Mouse (Mus musculus) midbrain, embryonic 14.5 days (tissue): ENCODE measurements around the gene Sema5a. TPM values are rescaled to one million over a fixed set of nuclear protein-coding genes. Genes with fewer than 3 reads are reported as not detected.
A peak's percentile ranks its signal among the peaks of the same experiment; 100 is the strongest.

Source experiments
- ATAC-seq: fragments of 200-750 bp; cut with Nextera tagmentation; 2 replicates; pipeline ENCODE4 v1.8.0; 2017; ENCODE audit warnings: moderate number of reproducible peaks, moderate library complexity; ENCODE audit not compliant: low FRiP score, low TSS enrichment
- DNase-seq: peaks from one replicate; pipeline ENCODE4 v3.0.0-alpha.2; 2015
- H3K27ac ChIP-seq: fragments of 300-500 bp; sonication (generic); replicated peaks from 2 replicates; pipeline ENCODE4 v1.5.1; 2014; ENCODE audit warnings: mild to moderate bottlenecking, low read depth, low read length, moderate library complexity
- H3K27me3 ChIP-seq: fragments of 300-500 bp; sonication (generic); 2 replicates; pipeline ENCODE4 v1.6.1; 2014; ENCODE audit warnings: low read length, control low read depth, mixed read lengths; ENCODE audit not compliant: control insufficient read depth, insufficient read depth
- H3K36me3 ChIP-seq: fragments of 300-500 bp; sonication (generic); 2 replicates; pipeline ENCODE4 v1.6.1; 2014; ENCODE audit warnings: low read length, control low read depth; ENCODE audit not compliant: control insufficient read depth, insufficient read depth
- H3K4me1 ChIP-seq: fragments of 300-500 bp; sonication (generic); 2 replicates; pipeline ENCODE4 v1.6.1; 2014; ENCODE audit warnings: mild to moderate bottlenecking, antibody characterized with exemption, low read length, control low read depth; ENCODE audit not compliant: control insufficient read depth, insufficient read depth
- H3K4me2 ChIP-seq: fragments of 300-500 bp; sonication (generic); 2 replicates; pipeline ENCODE4 v1.6.1; 2014; ENCODE audit warnings: mild to moderate bottlenecking, low read length, moderate library complexity
- H3K4me3 ChIP-seq: fragments of 300-500 bp; sonication (generic); replicated peaks from 2 replicates; pipeline ENCODE4 v1.5.1; 2014; ENCODE audit warnings: low read depth, low read length
- H3K9ac ChIP-seq: fragments of 300-500 bp; sonication (generic); replicated peaks from 2 replicates; pipeline ENCODE4 v1.6.1; 2014; ENCODE audit warnings: mild to moderate bottlenecking, low read length, moderate library complexity
- H3K9me3 ChIP-seq: fragments of 300-500 bp; sonication (generic); 2 replicates; pipeline ENCODE4 v1.6.1; 2016; ENCODE audit warnings: low read length, control low read depth, mixed read lengths; ENCODE audit not compliant: control insufficient read depth
- WGBS: fragments of 180-500 bp; shearing (Covaris S2); extraction: QIAGEN DNeasy Blood & Tissue Kit; methylation state at CpG from one replicate; pipeline ENCODE4 v1.1.7; 2014; 5-methylcytosine and 5-hydroxymethylcytosine counted together
- polyA plus RNA-seq: library from polyadenylated mRNA; unstranded; fragments of >200 nt; fragmentation: Nextera tagmentation; extraction: Ambion mirVana; gene quantifications from 2 replicates; pipeline ENCODE4 v1.2.1, GENCODE M21; 2014

The Sema5a gene
- polyA plus RNA-seq, 1 experiment from 2014 or later = 6.1 TPM

DNA sequence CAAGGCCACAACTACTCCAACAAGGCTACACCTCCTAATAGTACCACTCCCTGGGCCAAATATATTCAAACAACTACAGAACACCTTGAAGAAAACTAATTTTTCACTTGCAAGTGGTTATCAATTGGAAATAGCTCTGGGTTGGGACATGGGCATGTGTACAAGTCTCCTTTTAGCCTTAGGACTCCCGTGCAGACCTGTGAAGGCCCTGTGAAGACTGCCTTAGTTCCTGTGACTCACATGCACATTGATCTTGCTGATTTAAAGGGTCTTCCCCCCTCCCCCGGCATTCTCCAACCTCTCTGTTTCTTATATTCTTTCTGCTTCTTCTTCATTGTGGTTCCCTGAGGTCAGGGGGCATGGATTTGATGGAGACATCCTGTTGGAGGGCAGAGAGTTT, 161.8 kb downstream of the Sema5a start:
- ATAC-seq = no peak
- Histone ChIP-seq H3K27me3 (no peaks in the 10 kb centered on the region), H3K27ac (no peak overlapping the region), H3K4me1 (no peaks in the 10 kb centered on the region), H3K9ac (no peak overlapping the region), H3K4me3 (no peak overlapping the region), H3K9me3 (no peaks in the 10 kb centered on the region), H3K36me3 (no peaks in the 10 kb centered on the region), H3K4me2 (no peak overlapping the region)
- DNase-seq = no peak
- 90% methylated on average over 2 of the region's 2 CpGs for WGBS

DNA sequence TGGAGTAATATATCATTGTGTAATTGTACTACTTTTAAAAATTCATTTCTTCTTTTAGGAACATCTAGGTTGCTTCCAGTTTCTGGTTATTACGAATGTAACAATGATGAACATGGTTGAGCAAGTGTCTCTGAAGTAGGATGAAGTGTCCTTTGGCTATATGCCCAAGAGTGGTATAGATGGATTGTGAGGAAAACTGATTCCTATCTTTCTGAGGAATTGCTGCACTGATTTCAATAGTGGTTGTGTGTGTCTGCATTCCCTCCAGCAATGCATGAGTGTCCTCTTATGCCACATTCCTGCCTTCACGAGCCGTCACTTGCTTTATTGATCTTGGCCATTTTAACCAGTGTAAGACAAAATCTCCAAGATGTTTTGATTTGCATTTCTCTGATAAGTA, 163.2 kb downstream of the Sema5a start:
- no peak overlapping the region for H3K4me3 ChIP-seq
- H3K9me3 ChIP-seq = no peaks in the 10 kb centered on the region
- DNase-seq = no peak
- H3K9ac ChIP-seq = no peak overlapping the region
- 96% methylated on average over 3 of the region's 3 CpGs for WGBS
- no peaks in the 10 kb centered on the region for H3K36me3 ChIP-seq
- no peak for ATAC-seq
- no peaks in the 10 kb centered on the region for H3K27me3 ChIP-seq
- no peak overlapping the region for H3K27ac ChIP-seq
- no peak overlapping the region for H3K4me2 ChIP-seq
- H3K4me1 ChIP-seq = no peaks in the 10 kb centered on the region

DNA sequence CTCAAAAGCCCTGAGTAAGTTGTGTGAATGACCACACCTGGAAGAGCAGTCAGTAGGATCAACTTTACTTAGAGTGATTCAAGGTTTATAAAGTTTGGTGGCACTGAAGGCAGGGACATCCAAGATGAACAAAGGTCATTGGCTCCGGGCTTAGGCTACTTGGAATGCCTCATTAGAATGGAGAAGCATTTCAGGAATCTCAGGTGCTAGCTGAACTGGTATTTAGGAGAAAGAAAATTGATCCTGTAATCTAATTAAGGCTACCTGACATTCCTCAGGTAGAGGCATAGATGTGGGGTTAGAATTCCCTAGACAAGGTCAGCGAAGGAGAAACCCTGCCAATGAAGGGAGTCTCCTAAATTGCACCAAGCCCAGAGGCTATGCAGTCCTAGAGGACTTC, 171.7 kb downstream of the Sema5a start:
- Histone ChIP-seq H3K4me2 (no peak overlapping the region), H3K9ac (no peak overlapping the region), H3K9me3 (no peaks in the 10 kb centered on the region), H3K4me3 (no peak overlapping the region), H3K36me3 (no peaks in the 10 kb centered on the region), H3K27ac (no peak overlapping the region), H3K27me3 (no peaks in the 10 kb centered on the region), H3K4me1 (no peaks in the 10 kb centered on the region)
- DNase-seq (no peak), ATAC-seq (no peak)
- 93% methylated on average over 2 of the region's 2 CpGs for WGBS

DNA sequence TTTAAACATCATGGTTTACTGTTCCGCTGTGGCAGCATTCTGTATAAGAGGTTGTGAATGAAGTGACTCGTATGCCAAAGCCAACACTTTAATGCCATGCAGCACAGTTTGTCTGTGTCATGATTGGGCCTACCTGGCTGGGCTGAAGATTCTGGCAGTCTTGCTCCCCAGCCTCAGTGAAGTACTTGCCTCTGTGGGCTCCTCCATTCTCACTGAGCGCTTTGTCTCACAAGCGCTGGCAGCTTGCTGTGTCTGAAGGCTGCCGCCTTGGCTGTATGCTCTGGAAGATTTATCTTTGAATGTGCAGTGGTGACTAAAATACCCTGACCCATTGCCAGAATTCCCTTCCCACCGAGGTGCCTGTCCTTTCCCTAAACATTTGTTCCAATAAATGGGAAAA, 178.0 kb downstream of the Sema5a start:
- H3K27me3 ChIP-seq = no peaks in the 10 kb centered on the region
- H3K9me3 ChIP-seq = no peaks in the 10 kb centered on the region
- no peaks in the 10 kb centered on the region for H3K4me1 ChIP-seq
- no peak for ATAC-seq
- H3K4me3 ChIP-seq = no peak overlapping the region
- DNase-seq = no peak
- H3K4me2 ChIP-seq = no peak overlapping the region
- no peak overlapping the region for H3K9ac ChIP-seq
- H3K27ac ChIP-seq = no peak overlapping the region
- no peaks in the 10 kb centered on the region for H3K36me3 ChIP-seq
- WGBS = 88% methylated on average over 6 of the region's 6 CpGs

DNA sequence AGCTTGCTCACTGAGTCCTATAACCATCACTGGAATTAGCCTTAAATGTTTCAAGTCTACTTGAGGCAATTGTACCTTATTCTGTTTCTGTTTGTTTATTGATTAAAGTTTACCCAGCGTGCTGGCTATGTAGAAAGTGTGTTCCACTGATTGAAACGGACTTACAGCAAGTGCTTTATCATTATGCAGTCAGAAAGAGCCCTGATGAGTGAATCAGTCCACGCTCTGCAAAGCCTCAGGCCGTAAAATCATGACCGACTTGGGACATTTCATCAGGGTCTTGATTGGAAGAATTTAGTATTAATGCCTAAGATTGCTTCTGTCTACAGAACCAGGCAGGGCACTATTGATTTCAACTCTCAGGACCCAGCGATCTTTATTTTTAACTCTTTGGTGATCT, 178.5 kb downstream of the Sema5a start:
- ATAC-seq (no peak), DNase-seq (no peak)
- H3K9me3 ChIP-seq = no peaks in the 10 kb centered on the region
- H3K27me3 ChIP-seq = no peaks in the 10 kb centered on the region
- H3K36me3 ChIP-seq = no peaks in the 10 kb centered on the region
- no peak overlapping the region for H3K27ac ChIP-seq
- H3K9ac ChIP-seq = no peak overlapping the region
- no peaks in the 10 kb centered on the region for H3K4me1 ChIP-seq
- H3K4me3 ChIP-seq = no peak overlapping the region
- 81% methylated on average over 6 of the region's 6 CpGs for WGBS
- no peak overlapping the region for H3K4me2 ChIP-seq

DNA sequence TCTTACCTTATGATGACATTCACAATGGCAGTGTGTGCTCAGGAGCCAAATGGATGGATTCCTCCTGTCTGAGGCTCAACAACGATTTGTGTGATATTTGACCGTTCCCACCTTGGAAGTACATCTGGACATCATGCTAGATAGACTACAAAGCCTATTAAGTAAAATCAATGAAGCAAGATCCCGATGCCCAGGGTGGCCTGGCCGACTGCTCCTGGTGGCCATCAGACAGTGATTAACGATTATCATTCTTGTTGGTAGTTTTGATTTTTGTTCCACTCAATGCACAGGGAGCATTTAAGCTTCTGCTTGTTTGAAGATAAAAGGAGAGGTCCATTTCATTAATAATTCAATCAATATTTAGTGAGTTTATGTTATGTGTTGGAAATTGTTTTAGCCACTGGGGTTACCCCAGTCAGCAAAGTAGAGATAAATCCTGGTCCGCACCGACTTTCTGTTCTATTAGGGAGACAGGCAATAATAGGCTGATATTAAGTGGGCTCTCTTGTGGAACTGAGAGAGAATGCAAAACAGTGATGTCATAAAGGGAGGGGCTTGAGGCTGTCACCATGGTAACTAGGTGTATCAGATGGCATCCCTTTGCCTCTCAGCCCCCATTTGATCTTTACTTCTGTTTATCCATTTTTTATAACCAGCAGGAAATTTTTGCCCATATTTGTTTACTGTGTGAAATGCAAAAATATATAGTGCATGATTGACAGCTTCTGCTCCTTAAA, 182.7 kb downstream of the Sema5a start:
- Histone ChIP-seq H3K9ac (no peak overlapping the region), H3K9me3 (no peaks in the 10 kb centered on the region), H3K36me3 (no peaks in the 10 kb centered on the region), H3K27me3 (no peaks in the 10 kb centered on the region), H3K4me3 (no peak overlapping the region), H3K27ac (no peak overlapping the region), H3K4me2 (no peak overlapping the region), H3K4me1 (no peaks in the 10 kb centered on the region)
- no peak for ATAC-seq
- 68% methylated on average over 7 of the region's 7 CpGs for WGBS
- DNase-seq = peak; percentile 43

DNA sequence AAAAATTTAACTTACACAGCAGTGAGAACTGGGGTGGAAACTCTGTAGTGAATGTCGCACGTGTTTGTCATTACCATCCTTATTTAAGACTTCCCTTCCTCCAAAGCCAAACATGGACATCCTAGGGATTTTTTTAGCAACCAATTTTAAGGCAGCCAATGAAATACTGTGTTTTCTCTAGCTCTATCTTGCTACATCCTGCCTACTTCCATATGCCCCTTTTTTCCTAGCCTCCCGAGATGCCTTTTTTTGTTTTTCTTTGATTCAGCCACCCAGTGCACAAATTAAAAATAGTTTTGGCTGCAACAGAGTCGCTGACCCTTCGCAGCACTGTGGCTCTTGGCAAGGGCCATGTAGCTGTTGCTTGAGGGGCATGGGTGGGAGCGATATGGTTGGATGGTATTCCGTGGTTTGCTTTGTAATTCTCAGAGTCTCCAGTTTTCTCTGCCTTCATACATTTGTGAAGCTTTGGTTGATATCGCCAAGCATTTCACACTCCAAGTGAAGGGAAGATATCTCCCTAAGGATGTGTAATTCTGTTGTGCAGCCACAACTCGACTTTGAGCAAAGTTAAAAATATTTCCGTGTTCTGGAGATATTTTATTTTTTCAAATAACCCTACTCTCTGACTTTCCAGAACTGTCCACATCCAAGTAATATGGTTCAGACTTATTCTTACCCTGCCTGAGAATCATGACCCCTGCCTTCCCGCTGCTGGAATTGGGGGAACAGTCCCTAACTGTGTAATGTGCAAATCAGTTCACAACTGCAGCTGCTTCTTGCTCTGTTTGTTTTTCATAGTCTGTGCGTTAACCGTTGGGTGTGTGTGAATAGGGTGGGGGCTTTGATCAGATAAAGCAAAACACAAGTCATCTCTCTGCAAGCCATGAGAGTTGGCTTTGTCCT, 188.6 kb downstream of the Sema5a start:
- ATAC-seq (peak; percentile 14; the same call in 1 of the 2 replicates), DNase-seq (no peak)
- Histone ChIP-seq H3K36me3 (no peaks in the 10 kb centered on the region), H3K27me3 (no peaks in the 10 kb centered on the region), H3K27ac (no peak overlapping the region), H3K9ac (no peak overlapping the region), H3K9me3 (no peaks in the 10 kb centered on the region), H3K4me1 (peaks cover 5% of the 10 kb centered on the region; the same call in 1 of the 2 replicates), H3K4me2 (no peak overlapping the region), H3K4me3 (no peak overlapping the region)
- WGBS = 71% methylated on average over 13 of the region's 13 CpGs

DNA sequence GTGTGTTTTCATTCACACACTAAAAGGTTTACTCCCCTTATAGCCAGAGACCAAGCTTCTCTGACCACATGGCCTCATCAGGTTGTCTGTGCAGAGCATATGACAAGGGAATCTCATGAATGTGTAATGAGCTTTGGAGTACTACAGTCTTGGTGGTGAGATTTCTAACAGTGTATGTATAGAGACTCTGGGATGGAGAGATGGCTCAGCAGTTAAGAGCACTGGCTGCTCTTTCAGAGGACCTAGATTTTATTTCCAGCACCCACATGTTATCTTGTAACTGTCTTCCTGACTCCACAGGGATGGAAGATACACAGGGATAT, 189.2 kb downstream of the Sema5a start:
- no peak overlapping the region for H3K27ac ChIP-seq
- H3K9me3 ChIP-seq = no peaks in the 10 kb centered on the region
- H3K4me1 ChIP-seq = peaks cover 5% of the 10 kb centered on the region; the same call in 1 of the 2 replicates
- ATAC-seq = peak; percentile 68
- no peak overlapping the region for H3K9ac ChIP-seq
- no peak overlapping the region for H3K4me2 ChIP-seq
- DNase-seq = no peak
- H3K4me3 ChIP-seq = no peak overlapping the region
- no peaks in the 10 kb centered on the region for H3K36me3 ChIP-seq
- no peaks in the 10 kb centered on the region for H3K27me3 ChIP-seq

DNA sequence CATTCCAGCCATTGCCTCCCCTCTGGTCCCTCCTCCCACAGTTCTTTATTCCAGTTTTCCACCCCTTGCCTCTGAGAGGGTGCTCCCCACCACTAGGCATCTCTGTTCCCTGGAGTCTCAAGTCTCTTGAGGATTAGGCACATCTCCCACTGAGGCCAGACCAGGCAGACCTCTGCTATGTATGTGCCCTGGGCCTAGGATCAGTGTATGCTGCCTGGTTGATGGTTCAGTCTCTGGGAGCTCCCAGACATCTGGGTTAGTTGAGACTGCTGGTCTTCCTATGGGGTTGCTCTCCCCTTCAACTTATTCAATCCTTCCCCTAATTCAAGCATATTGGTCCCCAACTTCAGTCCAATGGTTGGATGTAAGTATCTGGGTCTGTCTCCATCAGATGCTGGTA, 189.7 kb downstream of the Sema5a start:
- Histone ChIP-seq H3K27me3 (no peaks in the 10 kb centered on the region), H3K27ac (no peak overlapping the region), H3K9ac (no peak overlapping the region), H3K9me3 (no peaks in the 10 kb centered on the region), H3K4me1 (peaks cover 5% of the 10 kb centered on the region; the same call in 1 of the 2 replicates), H3K4me3 (no peak overlapping the region), H3K36me3 (no peaks in the 10 kb centered on the region), H3K4me2 (no peak overlapping the region)
- DNase-seq (no peak), ATAC-seq (no peak)
